Mouse (Mus musculus) urinary bladder, postnatal 25 days (tissue): Measurements from ENCODE around the gene Fkbp1a.

Experiments
- DNase-seq: peaks from one replicate; pipeline ENCODE4 v3.0.0; 2022; ENCODE audit warnings: low spot score

The Fkbp1a gene

GRCm38 (mm10) chr2:151542323-151543062 lies at the start of gene Fkbp1a:
TSS of gene Fkbp1a (plus strand) at chr2:151542483.
- peak; percentile 97 for DNase-seq

- peak; percentile 97 for DNase-seq
Measured at GRCm38 (mm10) chr2:151494035-151494803, 48.1 kb upstream of the Fkbp1a start, which contains the start of gene Nsfl1c. TSS of gene Nsfl1c (plus strand) at chr2:151494182.

GRCm38 (mm10) chr2:151498358-151498757 lies 43.9 kb upstream of the Fkbp1a start:
- no peak for DNase-seq

- no peak for DNase-seq
Measured at GRCm38 (mm10) chr2:151500442-151501007, 41.8 kb upstream of the Fkbp1a start.

- no peak for DNase-seq
Measured at GRCm38 (mm10) chr2:151504226-151504625, 38.1 kb upstream of the Fkbp1a start.

- no peak for DNase-seq
Measured at GRCm38 (mm10) chr2:151512199-151512598, 30.1 kb upstream of the Fkbp1a start.

- no peak for DNase-seq
Measured at GRCm38 (mm10) chr2:151513525-151514285, 28.6 kb upstream of the Fkbp1a start.

- no peak for DNase-seq
Measured at GRCm38 (mm10) chr2:151519000-151519399, 23.3 kb upstream of the Fkbp1a start.

GRCm38 (mm10) chr2:151524324-151525041 lies 17.8 kb upstream of the Fkbp1a start:
- DNase-seq, result no peak

- no peak for DNase-seq
Measured at GRCm38 (mm10) chr2:151525520-151525919, 16.8 kb upstream of the Fkbp1a start.

GRCm38 (mm10) chr2:151528066-151528465 lies 14.2 kb upstream of the Fkbp1a start:
- no peak for DNase-seq

GRCm38 (mm10) chr2:151529169-151529568 lies 13.1 kb upstream of the Fkbp1a start:
- no peak for DNase-seq

GRCm38 (mm10) chr2:151530378-151531230 lies 11.7 kb upstream of the Fkbp1a start:
- DNase-seq, result no peak

GRCm38 (mm10) chr2:151533632-151534031 lies 8.7 kb upstream of the Fkbp1a start:
- DNase-seq, result no peak

- no peak for DNase-seq
Measured at GRCm38 (mm10) chr2:151535961-151536617, 6.2 kb upstream of the Fkbp1a start.

- DNase-seq, result peak; percentile 74
Measured at GRCm38 (mm10) chr2:151536618-151536974, 5.7 kb upstream of the Fkbp1a start.

GRCm38 (mm10) chr2:151538646-151539045 lies 3.6 kb upstream of the Fkbp1a start:
- DNase-seq, result no peak

GRCm38 (mm10) chr2:151543063-151543895 lies 996 bp downstream of the Fkbp1a start:
- DNase-seq, result no peak

- DNase-seq, result no peak
Measured at GRCm38 (mm10) chr2:151544673-151545072, 2.4 kb downstream of the Fkbp1a start.
